Mouse (Mus musculus): ENCODE measurements at regions not wholly inside any gene's neighbourhood (a gene's known extent, or its start where the extent isn't known, plus 50 kb on each side); places are given as distances from the start of the nearest gene placed in this dataset.
A peak's percentile ranks its signal among the peaks of the same experiment; 100 is the strongest.

DNA sequence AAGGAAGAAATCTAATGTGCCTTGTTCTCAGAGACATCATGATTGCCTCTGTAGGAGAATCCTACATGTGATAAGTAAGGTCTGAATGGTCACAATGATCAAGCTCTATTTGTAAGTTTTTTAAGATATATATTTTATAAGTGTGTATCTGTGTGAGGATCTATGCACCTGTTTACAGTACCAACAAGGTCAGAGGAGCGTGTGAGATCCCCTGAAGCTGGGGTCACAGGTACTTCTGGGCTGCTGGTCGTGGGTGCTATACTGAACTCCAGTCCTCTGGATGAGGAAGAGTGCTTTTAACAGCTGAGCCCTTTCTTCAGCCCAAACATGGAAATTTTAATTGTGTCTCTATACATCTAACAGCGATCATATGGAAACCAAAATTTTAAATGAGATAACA lies 181.1 kb upstream of the Topaz1 start:
- DNase-seq (ENCODE audit: low read depth, low spot score): no peak

DNA sequence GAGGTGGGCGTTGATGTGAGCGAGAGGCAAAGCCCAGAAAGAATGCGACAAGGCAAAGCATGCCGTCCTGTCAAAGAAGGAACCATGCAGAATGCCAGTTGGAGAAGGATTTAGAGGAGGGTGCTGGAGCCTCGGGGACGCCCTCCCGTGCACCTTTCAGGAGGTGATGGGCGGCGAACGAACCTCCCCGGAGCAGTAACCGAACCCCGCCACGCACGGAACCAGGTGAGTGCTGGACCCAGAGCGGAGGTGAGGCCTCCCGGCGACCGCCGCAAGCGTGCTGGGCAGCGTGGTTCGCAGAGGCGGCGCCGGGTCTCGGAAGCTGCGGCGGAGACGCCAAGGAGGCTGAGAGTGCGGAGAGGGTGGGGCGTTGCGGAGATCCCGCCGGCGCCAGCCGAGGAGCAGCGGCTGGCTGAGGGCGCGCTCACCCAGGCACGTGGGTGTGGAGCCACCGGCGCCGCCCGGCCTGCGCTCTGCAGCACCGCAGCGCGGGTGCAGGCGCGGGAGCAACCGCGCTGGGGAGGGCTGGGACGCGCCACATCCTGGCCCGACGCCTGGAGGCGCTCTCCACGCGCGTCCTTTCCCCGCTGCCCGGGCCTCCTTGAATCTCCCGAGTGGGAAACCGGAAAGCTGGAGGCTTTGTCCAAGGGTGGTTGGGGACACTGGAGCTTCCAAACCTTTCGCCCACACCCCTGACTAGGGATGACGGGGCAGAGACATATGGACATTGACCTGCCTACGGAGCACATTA lies 178.3 kb upstream of the Topaz1 start:
- no peak for DNase-seq (ENCODE audit: low read depth, low spot score)

DNA sequence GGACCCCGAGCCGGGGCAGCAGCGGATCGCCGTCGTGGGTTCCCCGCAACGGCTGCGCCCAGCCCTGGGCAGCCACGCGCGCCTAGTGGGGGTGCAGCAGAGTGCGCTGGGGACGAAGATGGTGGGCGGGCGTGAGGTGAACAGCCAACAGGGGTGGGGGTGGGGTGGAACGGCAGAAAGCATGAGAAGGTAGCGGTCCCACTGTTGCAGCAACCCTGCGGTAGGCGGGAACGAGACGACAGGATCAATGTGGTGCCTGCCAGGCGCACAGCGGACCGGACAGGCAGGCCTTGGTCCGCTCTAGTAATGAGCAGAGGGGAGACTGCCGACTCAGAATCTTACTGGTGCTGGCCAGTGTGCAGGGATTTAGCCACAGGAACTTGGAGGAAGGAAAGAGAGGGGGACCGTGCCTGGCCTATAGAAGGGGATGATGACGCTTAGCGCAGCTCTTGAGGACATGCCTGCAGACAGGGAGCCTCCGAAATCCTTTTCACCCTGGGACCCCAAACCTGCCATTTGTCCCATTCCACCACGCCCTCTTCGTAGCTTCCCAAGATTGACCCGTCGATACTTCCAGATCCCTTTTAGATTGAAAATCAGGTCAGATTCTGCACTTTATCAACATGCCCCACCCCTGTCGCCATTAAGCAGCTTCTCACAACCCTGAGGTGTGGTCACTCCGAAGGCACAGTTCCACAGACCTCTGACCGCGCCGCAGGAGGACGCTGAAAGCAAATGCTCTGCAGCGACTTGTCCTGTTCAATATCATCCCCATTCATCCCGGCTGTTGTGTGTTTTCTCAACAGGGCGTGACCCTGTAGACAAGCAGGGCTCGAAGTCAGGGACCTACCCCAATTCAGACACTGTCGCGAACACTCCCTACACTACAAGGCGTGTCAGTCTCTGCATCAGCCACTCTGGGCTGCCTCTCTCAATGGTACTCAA lies 177.4 kb upstream of the Topaz1 start:
- no peak for DNase-seq (ENCODE audit: low read depth, low spot score)

DNA sequence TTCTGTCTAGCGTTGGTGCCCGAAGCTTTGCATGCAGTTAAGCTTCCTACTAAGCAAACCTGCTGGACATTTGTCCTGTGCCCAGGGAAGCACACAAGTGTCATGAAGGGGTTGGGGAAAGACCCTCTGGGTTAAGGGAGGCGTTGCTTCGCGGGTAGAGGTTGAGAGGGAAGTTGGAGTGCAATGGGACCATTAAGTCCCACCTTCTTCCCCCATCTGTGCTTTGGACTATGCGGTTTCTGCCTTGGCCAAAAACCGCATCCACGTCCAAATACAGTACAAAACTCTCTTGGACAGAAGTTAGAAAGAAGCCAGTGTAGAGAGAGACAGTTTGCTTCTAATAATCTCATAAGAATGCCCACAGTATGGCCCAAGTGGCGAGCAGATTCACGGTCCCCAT lies 176.1 kb upstream of the Topaz1 start:
- DNase-seq (ENCODE audit: low read depth, low spot score): no peak

DNA sequence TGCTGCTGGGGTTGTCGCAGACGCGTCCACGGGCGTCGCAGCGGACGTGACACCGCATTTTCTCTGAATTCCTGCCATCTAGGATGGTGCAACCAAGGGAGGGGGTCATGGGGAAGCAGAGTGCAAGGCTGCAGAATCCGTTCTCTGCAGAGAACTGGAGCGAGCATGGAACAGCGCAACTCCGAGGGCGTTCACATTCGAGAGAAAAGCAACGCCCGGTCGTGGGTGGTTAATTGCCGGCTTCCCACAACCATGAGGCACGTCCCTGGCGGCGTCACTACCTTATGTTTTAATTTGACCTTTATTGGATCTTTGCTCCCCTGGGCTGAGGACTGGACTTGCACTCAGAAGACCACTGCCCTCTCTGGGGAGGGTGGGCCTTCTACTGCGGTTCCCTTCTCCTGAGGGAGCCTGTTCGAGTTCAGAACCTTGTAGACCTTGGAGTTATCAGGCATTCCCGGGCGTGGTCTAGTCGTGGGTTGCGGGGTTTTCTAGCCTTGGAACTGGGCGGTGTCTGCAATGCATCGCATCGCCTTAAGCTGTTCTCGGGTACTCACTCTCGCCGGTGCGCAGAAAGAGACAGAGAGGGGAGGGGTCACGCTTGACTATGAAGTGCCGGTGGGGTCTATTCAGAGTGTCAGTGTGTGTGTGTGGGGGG lies 175.6 kb upstream of the Topaz1 start:
- no peak for DNase-seq (ENCODE audit: low read depth, low spot score)

DNA sequence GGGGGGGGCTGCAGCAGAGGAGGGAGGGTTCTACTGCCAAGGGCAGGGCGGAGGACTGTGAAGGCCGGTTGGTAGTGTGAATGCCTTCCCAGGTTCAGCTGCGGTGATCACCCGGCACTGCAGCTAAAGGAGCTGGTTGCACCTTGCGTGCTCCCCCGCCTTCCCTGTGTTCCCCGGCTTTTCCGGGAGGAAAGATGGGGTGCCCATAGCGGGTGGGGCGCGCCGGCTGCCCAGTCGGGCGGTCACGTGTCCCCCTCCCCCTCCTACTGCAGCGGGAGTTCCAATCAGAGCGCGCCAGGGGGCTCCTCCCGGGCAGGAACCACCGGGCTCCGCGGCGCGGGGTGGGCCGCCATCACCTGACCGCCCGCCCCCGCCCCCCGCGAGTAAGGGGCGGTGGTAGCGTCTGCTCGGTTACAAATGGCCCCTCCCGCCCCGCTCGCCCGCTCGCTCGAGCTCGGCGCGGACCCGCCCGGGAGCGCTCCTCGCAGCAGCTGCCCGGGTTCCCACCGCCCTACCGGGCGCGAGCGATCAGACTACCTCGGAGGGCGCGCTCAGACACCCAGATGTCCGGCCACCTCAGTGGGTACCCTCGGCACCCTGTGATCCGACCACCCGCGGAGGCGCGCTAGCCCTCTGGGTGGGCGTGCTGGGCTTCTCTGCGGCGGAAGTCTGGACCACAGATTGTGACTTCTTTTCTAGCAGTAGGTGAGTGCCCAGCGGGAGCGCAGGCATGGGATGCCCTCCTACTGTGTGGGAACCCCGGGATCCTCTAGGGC lies 174.9 kb upstream of the Topaz1 start:
- peak; percentile 57 for DNase-seq (ENCODE audit: low read depth, low spot score)

DNA sequence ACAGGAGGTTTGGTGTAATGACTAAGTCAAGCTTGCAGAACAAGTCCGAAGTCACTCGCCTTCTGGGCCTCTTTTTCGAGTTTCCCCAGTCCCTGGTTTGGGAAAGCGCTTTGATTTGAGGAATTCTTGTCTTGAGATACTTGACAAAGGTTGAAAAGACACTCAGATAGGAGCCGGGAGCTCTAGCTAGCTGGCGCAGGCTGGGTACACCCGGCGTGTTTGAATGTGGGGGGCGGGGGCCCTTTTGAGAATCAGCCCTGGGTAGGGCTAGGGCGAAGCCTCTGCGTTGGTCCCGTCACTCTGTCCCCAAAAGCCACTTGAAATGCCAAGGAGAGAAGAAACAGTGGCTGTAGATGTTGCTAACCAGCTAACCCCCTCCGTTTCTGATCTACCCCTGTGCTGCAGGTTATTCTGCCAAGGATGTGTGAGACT lies 174.3 kb upstream of the Topaz1 start:
- no peak for DNase-seq (ENCODE audit: low read depth, low spot score)

DNA sequence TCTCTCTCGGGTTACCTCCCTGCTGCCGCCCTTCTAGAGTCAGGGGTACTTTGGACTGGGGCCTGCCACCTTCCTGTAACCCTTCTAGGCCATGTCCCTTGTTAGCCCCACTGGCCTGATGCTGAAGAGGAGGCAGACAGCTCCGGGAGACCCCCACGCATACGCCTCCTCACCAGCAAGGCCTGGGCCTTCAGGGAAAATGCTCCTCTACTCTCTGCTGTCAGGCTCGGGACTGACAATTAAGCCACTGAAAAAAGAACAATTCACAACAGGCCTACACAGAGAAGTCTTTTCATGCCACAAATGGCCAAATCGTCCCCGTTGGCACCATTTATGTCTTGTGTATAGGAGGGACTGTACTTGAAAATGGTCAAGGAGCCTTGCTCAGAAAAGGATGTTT lies 161.9 kb upstream of the Topaz1 start:
- DNase-seq (ENCODE audit: low read depth, low spot score): no peak

DNA sequence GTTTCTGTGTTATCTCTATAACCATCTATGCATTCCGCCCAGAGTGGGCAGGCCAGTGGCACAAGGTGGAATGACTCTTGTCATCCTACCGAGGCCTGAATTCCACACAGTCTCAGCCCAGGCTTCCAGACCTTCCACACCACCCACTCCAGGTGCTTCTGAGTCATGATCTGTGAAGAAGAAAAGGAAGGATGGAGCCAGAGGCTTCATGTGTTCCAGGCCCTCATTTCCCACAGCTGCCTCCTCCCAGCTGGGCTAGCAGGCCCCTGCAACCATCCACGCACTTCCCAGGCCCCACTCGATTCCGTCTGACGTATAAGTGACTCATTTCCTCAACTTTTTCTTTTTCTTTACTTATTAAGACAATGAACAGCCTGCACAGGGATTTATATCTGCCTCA lies 160.7 kb upstream of the Topaz1 start:
- DNase-seq (ENCODE audit: low read depth, low spot score): no peak

DNA sequence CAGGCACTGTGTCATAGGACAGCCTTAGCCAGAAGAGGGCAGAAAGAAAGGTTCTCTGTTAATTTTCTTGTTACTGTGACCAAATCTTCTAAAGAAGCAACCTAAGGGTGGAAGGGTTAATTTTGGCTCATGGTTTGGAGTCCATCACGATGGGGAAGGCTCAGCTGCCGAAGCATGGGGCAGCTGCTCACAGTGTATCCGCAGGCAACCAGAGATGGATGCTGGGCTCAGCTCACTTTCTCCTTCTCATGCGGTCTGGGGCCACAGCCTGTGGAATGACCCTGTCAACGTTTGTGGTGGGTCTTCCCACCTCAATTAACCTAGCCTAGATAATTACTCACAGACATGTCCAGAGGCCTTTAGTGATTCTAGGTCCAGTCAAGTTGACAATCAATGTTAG lies 160.2 kb upstream of the Topaz1 start:
- DNase-seq (ENCODE audit: low read depth, low spot score): no peak

DNA sequence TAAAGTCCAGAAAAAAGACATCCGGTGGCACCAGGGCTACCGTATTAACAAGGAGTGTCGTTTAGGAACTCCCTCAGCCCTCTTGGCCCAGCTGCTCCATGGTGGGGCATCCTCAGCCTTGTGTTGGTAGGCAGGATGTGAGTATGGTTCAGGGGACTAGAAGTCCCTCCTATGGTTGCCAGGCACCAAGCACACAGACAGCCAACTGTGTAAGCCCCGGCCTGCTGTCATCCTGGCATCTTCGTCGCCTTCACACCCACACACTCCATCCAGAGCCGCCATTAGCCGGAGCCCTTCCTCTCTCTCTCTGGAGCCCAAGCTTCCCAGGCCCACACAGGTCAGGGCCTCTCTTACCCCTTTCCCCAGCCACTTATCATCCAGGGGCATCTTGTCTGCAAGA lies 158.9 kb upstream of the Topaz1 start:
- no peak for DNase-seq (ENCODE audit: low read depth, low spot score)

DNA sequence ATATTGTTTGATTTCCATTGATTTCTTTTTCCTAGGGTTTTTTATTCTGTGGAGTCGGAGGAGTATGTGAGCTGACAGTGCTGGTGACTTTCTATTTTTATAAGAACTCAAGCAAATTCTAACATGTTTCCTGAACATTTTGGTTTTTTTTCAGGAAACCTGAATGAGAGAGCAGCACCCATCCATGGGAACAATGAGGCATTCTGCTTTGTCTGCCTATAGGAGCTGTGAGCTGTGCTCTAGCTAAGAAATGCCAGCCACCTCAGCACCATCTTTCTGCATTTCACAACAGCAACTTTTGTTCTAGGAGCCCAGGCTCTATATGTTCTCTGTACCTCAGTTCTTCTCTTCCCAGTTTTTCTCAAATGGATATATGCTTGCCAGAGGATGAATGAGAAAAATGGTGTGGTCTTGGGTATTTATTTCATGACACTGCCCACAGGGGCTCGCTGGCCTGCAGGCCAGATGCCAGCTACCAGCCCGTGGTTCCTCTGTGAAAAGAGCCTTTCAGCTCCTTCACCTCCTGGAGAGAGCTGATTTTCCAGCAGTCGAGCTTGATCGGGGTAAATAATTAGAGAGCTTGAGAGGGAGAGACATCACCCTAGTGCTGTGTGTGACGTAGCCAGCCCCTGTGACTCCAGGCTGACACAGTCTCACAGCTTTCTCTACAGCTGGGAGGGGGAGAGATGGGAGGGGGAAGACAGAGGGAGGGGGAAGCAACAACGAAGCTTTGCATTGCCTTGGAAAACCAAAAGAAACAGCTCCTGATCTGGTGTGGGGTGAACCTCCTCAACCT lies 154.1 kb upstream of the Topaz1 start:
- no peak for DNase-seq (ENCODE audit: low read depth, low spot score)

DNA sequence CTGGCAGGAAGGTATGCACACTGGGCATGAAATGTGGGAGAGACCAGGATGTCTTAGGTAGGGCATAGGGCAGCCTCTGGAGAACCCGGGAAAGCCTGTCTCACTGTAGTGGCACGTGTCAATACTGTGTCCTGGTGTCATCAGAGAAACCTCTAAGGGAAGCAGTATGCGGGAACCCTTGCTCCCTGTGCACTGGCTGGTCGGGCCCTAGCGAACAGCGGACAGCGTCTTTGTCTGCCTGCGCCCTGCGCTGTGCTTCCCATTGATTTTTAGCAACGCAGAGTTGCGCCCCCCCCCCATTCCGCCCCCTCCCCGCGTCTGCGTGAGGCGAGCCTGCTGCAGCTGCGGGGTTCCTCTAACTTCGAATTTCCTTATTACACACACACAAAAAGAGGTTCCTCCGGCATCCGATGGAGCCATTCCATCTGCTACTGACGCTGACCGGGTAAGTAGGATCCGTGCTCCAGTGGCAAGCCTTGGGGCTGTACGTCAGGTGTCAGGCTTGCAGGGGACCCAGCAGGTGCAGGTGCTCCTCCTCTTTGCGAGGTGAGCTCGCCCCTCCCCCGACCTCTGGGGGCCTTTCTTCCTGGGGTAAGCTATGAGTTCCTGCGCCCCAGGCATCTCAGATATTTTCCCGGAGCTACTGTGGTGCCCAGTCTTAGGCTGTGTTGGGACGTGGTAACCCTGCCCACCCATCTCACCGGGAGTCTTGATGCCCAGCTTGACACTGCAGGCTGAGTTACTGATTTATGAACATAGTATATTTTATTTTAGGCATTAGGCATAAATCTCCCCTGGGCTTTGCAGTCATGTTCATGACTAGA lies 151.8 kb upstream of the Topaz1 start:
- DNase-seq (ENCODE audit: low read depth, low spot score): no peak

DNA sequence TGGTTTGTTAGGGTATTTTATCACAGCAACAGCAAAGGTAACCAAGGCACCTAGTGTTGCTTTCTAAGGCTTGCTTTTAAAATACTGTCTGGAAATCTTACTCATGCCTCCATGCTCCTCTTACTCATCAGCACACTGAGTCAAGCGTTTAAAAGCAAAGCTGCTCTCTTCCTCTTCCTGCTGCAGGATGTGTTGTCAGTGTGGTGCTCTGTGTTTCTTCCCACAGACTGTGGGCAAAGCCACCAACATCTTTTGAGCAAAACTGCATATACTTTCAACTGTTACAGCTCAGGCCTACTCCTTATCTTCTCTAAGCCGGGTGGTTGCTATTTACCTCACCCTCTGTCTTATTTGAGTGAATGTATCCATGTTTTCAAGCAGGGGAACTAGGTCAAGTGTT lies 144.0 kb upstream of the Topaz1 start:
- DNase-seq (ENCODE audit: low read depth, low spot score): no peak

DNA sequence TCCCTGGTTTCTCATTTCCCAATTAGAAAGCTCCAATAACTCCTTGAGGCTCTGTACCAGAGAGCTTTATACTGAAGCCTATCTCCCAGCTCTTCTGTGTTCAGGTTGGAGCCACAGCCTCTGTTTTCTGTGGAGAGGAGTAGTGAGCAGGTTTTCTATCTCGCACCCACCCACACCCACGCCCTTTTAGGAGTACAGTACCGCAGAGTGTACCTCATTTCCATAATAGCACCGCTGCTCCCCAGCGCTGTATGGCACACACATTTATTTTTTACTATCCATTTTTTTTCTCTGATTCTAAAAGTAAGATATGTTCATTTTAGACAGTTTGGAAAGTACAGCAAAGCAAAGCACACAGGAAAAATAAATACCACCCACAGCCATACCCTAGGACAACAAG lies 137.5 kb upstream of the Topaz1 start:
- DNase-seq (ENCODE audit: low read depth, low spot score): no peak

DNA sequence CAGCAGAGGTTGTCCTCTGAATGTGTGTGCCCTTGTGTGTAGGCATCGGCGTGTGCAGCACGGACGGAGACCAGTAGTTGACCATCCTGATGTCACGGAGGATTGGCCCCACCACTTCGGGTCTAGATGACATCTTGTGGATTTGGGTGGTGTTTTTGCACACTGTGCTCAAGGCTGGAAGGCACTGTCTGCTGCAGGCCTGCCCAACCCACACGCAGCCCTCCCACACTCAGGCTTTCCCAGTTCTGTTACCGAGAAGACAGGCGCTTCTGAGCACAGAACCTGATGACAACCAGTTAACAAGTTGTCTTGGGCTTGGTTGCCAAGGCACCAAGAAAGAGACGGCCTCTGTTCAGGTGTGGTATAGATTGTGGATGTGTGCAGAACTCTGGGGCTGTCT lies 136.2 kb upstream of the Topaz1 start:
- DNase-seq (ENCODE audit: low read depth, low spot score): no peak

DNA sequence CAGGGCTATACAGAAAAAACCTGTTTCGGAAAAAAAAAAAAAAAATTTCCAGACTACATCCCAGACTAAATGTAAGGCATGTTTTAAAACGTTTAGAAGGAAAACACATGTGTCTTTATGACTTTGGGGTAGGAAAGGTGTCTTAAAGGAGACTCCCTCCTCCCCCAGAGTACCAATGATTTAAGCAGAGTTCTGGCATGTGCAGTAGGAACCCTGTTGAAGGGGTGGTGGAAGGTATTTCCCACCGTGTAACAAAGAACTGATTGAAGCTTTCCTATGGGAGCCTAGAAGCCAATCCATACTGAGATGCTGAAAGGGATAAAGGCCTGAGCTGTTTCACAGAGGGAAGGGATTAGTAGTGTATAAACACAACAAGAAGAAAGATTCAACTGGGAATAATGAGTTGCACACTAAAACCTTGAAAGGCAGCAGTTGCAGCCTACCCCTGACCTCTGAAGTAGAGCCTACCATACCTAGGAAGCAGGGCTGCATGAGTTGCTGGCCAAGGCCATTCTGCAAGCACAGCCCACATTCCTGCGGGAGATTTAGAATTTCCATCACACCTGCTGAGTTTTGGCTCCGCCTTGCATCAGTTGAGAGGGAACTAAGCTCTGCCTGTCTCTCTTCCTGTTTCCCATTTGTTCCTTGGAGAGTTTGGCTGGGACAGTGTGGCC lies 132.4 kb upstream of the Topaz1 start:
- DNase-seq (ENCODE audit: low read depth, low spot score): no peak

DNA sequence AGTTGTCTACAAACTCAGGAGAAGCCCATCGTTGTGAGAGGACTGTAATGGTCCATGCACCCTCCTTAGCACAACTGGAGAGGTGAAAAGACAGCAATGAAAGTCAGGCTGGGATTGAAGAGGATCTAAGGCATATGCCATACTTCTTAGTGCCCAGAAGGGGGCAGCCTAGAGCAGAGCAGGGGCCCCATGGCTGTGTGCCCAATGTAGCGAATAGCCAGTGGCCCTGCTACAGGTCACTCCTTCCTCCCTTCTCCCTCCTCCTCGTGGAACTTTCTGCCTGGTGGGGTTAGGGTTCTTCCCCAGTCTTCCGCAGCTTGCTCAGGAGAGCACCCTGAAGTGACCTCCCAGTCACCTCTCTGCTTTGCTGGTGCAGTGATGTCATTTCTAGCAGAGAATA lies 131.8 kb upstream of the Topaz1 start:
- DNase-seq (ENCODE audit: low read depth, low spot score): peak; percentile 33

DNA sequence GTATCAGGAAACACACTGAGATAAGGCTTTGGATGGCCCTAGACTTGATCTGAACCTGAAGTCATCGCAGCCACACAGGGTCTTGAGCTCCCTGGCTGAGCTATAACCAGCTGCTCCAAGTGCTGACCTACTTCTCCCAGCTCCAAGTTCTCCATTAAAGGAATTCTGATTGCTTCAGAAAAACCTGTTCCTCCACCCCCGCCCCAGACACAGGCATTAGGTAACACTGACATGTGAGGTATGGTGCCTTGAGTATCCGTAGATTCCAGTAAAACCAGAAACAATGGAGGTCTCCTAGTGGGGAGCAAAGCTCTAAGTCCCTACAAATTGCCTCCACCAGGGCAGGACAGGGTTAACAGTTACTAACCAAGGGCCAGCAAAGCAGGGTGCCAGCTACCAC lies 129.4 kb upstream of the Topaz1 start:
- no peak for DNase-seq (ENCODE audit: low read depth, low spot score)
